Mouse (Mus musculus): Measurements from ENCODE around the gene Btbd16. TPM values are rescaled to one million over a fixed set of nuclear protein-coding genes. Genes with fewer than 3 reads are reported as not detected.

The Btbd16 gene
- polyA plus RNA-seq, 1 experiment from 2014 or later = not detected

DNA sequence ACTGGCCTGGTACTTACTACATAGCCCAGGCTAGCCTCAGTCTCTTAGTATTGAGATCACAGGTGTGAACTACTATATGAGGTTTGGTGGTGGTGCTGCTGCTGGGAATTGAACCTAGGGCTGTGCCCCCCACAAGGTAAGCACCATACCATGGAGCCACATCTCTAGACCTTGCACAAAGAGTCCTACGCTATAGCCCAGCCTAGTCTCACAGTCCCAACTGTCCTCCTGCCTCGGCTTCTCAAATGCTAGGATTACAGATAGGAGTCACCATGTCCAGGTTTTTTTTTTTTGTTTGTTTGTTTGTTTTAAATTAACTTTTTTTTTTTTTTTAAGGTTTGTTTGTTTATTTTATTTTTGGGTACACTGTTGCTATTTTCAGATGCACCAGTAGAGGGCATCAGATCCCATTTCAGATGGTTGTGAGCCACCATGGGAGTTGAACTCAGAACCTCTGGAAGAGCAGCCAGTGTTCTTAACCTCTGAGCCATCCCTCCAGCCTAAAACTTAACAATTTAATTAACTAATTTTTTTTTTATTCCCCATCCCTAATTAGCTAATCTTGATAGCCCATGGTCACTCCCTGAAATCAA lies 39.6 kb upstream of the Btbd16 start:
- WGBS = 92% methylated on average over 2 of the region's 2 CpGs
- H3K9ac ChIP-seq (ENCODE audit: low read length) = no peak overlapping the region
- no peaks in the 10 kb centered on the region for H3K27me3 ChIP-seq (ENCODE audit: control insufficient read depth, insufficient read depth, low read length)
- H3K36me3 ChIP-seq (ENCODE audit: control insufficient read depth, insufficient read depth, low read length) = peaks cover 94% of the 10 kb centered on the region
- H3K27ac ChIP-seq (replicated peaks in 1 of 2; ENCODE audit: control insufficient read depth in 1 of 2, insufficient read depth in 1 of 2, low read depth in 2 of 2, low read length in 2 of 2) = no peak overlapping the region
- no peak for ATAC-seq (ENCODE audit: insufficient number of reproducible peaks, insufficient read depth, low FRiP score, low read depth)
- H3K4me1 ChIP-seq (ENCODE audit: control insufficient read depth in 2 of 2, insufficient read depth in 2 of 2, low read length in 2 of 2) = peaks cover 2 to 5% of the 10 kb centered on the region in 2 experiments; a peak in 2 of 4 replicates
- H3K9me3 ChIP-seq (ENCODE audit: control insufficient read depth, low read length) = no peaks in the 10 kb centered on the region
- H3K4me2 ChIP-seq (ENCODE audit: low read length) = no peak overlapping the region
- no peak overlapping the region for H3K4me3 ChIP-seq (ENCODE audit: control insufficient read depth in 1 of 2, insufficient read depth in 1 of 2, low read depth in 1 of 2, low read length in 2 of 2)

GRCm38 (mm10) chr7:130741099-130741498 lies 32.8 kb upstream of the Btbd16 start:
- H3K9me3 ChIP-seq (ENCODE audit: control insufficient read depth, low read length) = no peaks in the 10 kb centered on the region
- H3K4me2 ChIP-seq (ENCODE audit: low read length) = no peak overlapping the region
- no peak overlapping the region for H3K4me3 ChIP-seq (ENCODE audit: control insufficient read depth in 1 of 2, insufficient read depth in 1 of 2, low read depth in 1 of 2, low read length in 2 of 2)
- WGBS = 80% methylated on average over 4 of the region's 4 CpGs
- H3K27me3 ChIP-seq (ENCODE audit: control insufficient read depth, insufficient read depth, low read length) = no peaks in the 10 kb centered on the region
- H3K27ac ChIP-seq (replicated peaks in 1 of 2; ENCODE audit: control insufficient read depth in 1 of 2, insufficient read depth in 1 of 2, low read depth in 2 of 2, low read length in 2 of 2) = no peak overlapping the region
- H3K36me3 ChIP-seq (ENCODE audit: control insufficient read depth, insufficient read depth, low read length) = peaks cover 99% of the 10 kb centered on the region
- no peak overlapping the region for H3K9ac ChIP-seq (ENCODE audit: low read length)
- H3K4me1 ChIP-seq (ENCODE audit: control insufficient read depth in 2 of 2, insufficient read depth in 2 of 2, low read length in 2 of 2) = peaks cover 2 to 5% of the 10 kb centered on the region in 2 experiments; a peak in 2 of 4 replicates
- no peak for ATAC-seq (ENCODE audit: insufficient number of reproducible peaks, insufficient read depth, low FRiP score, low read depth)

DNA sequence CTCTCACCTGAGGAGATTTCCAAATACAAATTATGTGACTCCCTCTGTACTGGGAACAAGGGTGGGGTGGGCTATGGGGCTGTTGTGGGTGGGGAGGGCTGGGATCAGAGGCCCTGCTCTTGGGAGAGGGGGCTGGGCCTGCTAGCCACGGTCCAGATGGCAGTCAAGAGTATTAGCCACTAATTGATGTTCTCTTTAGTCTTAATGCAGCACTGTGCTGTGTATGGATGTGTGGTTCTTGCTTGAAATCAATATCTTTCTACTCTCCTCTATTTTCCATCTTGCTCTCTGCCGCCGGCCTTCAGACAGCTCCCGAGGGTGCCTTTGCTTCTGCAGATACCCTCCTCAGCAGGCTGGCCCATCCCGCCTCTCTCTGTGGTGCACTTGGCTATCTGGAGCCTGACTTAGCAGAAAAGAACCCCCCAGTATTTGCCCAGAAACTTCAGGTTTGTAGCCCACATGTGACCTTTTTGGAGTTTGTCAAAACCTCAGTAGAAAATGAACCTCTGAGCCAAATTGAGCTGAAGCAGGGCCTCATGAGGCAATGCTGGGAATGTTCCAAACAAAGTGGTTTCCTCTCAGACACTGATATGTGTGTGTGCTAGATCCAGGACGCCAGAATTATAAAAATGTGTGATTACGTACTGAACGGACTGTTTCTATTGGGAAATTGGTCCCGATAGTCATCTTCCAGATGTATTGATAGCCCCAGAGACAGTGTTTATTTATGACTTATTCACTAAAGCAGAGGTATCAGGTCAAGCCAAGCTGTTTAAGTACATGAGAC lies 30.4 kb upstream of the Btbd16 start:
- WGBS = 79% methylated on average over 9 of the region's 9 CpGs
- ATAC-seq (ENCODE audit: insufficient number of reproducible peaks, insufficient read depth, low FRiP score, low read depth) = no peak

DNA sequence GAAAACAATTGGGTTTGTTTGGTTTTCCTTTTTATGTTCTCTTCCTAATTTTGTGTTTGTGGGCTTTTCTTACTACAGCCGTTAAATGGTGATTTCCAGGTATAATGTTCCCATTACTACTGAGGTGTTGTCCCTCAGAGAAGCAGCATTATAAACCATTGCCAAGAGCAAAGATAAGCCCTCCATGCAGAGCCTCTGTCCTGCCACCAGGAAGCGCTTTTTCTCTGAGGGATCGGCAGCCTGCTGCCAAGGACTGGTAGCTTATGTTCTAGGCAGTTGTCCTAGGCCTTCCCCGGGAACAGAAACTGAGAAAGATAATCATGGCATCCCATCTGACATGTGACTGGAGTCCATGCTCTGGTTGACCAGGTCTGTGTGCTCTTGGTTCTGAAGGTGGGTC lies 24.7 kb upstream of the Btbd16 start:
- Histone ChIP-seq H3K27ac (replicated peaks in 1 of 2; ENCODE audit: control insufficient read depth in 1 of 2, insufficient read depth in 1 of 2, low read depth in 2 of 2, low read length in 2 of 2) (no peak overlapping the region), H3K36me3 (ENCODE audit: control insufficient read depth, insufficient read depth, low read length) (peaks cover 97% of the 10 kb centered on the region), H3K9me3 (ENCODE audit: control insufficient read depth, low read length) (no peaks in the 10 kb centered on the region), H3K4me3 (ENCODE audit: control insufficient read depth in 1 of 2, insufficient read depth in 1 of 2, low read depth in 1 of 2, low read length in 2 of 2) (no peak overlapping the region), H3K4me2 (ENCODE audit: low read length) (no peak overlapping the region), H3K4me1 (ENCODE audit: control insufficient read depth in 2 of 2, insufficient read depth in 2 of 2, low read length in 2 of 2) (peaks cover 13 to 19% of the 10 kb centered on the region in 2 experiments), H3K27me3 (ENCODE audit: control insufficient read depth, insufficient read depth, low read length) (no peaks in the 10 kb centered on the region), H3K9ac (ENCODE audit: low read length) (no peak overlapping the region)
- ATAC-seq (ENCODE audit: insufficient number of reproducible peaks, insufficient read depth, low FRiP score, low read depth) = no peak
- 76% methylated on average over 4 of the region's 4 CpGs for WGBS

More for the DNA sequence above, 30.4 kb upstream of the Btbd16 start:
- H3K27me3 ChIP-seq (ENCODE audit: control insufficient read depth, insufficient read depth, low read length) = no peaks in the 10 kb centered on the region
- no peak overlapping the region for H3K4me2 ChIP-seq (ENCODE audit: low read length)
- no peaks in the 10 kb centered on the region for H3K9me3 ChIP-seq (ENCODE audit: control insufficient read depth, low read length)
- H3K36me3 ChIP-seq (ENCODE audit: control insufficient read depth, insufficient read depth, low read length) = peaks cover 99% of the 10 kb centered on the region
- peaks cover under 1 to 8% of the 10 kb centered on the region in 2 experiments; a peak in 2 of 4 replicates for H3K4me1 ChIP-seq (ENCODE audit: control insufficient read depth in 2 of 2, insufficient read depth in 2 of 2, low read length in 2 of 2)
- H3K4me3 ChIP-seq (ENCODE audit: control insufficient read depth in 1 of 2, insufficient read depth in 1 of 2, low read depth in 1 of 2, low read length in 2 of 2) = no peak overlapping the region
- no peak overlapping the region for H3K9ac ChIP-seq (ENCODE audit: low read length)
- H3K27ac ChIP-seq (replicated peaks in 1 of 2; ENCODE audit: control insufficient read depth in 1 of 2, insufficient read depth in 1 of 2, low read depth in 2 of 2, low read length in 2 of 2) = no peak overlapping the region

GRCm38 (mm10) chr7:130750752-130751490 lies 22.9 kb upstream of the Btbd16 start:
- no peaks in the 10 kb centered on the region for H3K9me3 ChIP-seq (ENCODE audit: control insufficient read depth, low read length)
- WGBS = 39% methylated on average over 17 of the region's 17 CpGs
- H3K27ac ChIP-seq (replicated peaks in 1 of 2; ENCODE audit: control insufficient read depth in 1 of 2, insufficient read depth in 1 of 2, low read depth in 2 of 2, low read length in 2 of 2) = peak overlapping the region; percentile 33 to 39; a peak in 3 of 4 replicates
- no peak overlapping the region for H3K4me2 ChIP-seq (ENCODE audit: low read length)
- no peak for ATAC-seq (ENCODE audit: insufficient number of reproducible peaks, insufficient read depth, low FRiP score, low read depth)
- no peak overlapping the region for H3K4me3 ChIP-seq (ENCODE audit: control insufficient read depth in 1 of 2, insufficient read depth in 1 of 2, low read depth in 1 of 2, low read length in 2 of 2)
- H3K27me3 ChIP-seq (ENCODE audit: control insufficient read depth, insufficient read depth, low read length) = no peaks in the 10 kb centered on the region
- H3K4me1 ChIP-seq (ENCODE audit: control insufficient read depth in 2 of 2, insufficient read depth in 2 of 2, low read length in 2 of 2) = peaks cover 22 to 32% of the 10 kb centered on the region in 2 experiments
- peaks cover 94% of the 10 kb centered on the region for H3K36me3 ChIP-seq (ENCODE audit: control insufficient read depth, insufficient read depth, low read length)
- H3K9ac ChIP-seq (ENCODE audit: low read length) = no peak overlapping the region

- Histone ChIP-seq H3K4me1 (ENCODE audit: control insufficient read depth in 2 of 2, insufficient read depth in 2 of 2, low read length in 2 of 2) (peaks cover 30 to 39% of the 10 kb centered on the region in 2 experiments), H3K27ac (replicated peaks in 1 of 2; ENCODE audit: control insufficient read depth in 1 of 2, insufficient read depth in 1 of 2, low read depth in 2 of 2, low read length in 2 of 2) (no peak overlapping the region), H3K4me2 (ENCODE audit: low read length) (no peak overlapping the region), H3K36me3 (ENCODE audit: control insufficient read depth, insufficient read depth, low read length) (peaks cover 86% of the 10 kb centered on the region), H3K4me3 (ENCODE audit: control insufficient read depth in 1 of 2, insufficient read depth in 1 of 2, low read depth in 1 of 2, low read length in 2 of 2) (no peak overlapping the region), H3K9ac (ENCODE audit: low read length) (no peak overlapping the region), H3K27me3 (ENCODE audit: control insufficient read depth, insufficient read depth, low read length) (no peaks in the 10 kb centered on the region), H3K9me3 (ENCODE audit: control insufficient read depth, low read length) (no peaks in the 10 kb centered on the region)
- ATAC-seq (ENCODE audit: insufficient number of reproducible peaks, insufficient read depth, low FRiP score, low read depth) = no peak
- 64% methylated on average over 9 of the region's 9 CpGs for WGBS
Measured at GRCm38 (mm10) chr7:130751678-130752077, 22.2 kb upstream of the Btbd16 start.

DNA sequence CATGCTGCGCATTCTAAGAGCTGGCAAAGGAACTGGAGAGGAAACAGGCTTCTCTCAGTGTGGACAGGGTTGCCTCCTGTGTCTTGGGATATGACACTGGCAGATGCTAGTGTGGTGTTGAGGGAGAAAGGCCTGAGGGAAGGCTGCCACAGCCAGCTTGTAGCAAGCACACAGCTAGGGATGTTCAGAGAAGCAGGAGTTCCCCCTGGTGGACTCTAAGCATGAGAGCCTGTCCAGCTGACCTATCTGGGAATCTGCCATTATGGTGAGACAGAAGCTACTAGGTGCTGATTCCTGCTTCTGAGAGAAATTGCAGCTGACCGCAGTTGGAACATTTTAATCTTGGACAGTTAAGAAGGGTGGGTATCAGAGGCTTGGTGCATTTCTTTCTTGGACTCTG lies 19.1 kb upstream of the Btbd16 start:
- ATAC-seq (ENCODE audit: insufficient number of reproducible peaks, insufficient read depth, low FRiP score, low read depth) = no peak
- Histone ChIP-seq H3K36me3 (ENCODE audit: control insufficient read depth, insufficient read depth, low read length) (peaks cover 82% of the 10 kb centered on the region), H3K9ac (ENCODE audit: low read length) (no peak overlapping the region), H3K27me3 (ENCODE audit: control insufficient read depth, insufficient read depth, low read length) (no peaks in the 10 kb centered on the region), H3K9me3 (ENCODE audit: control insufficient read depth, low read length) (no peaks in the 10 kb centered on the region), H3K4me3 (ENCODE audit: control insufficient read depth in 1 of 2, insufficient read depth in 1 of 2, low read depth in 1 of 2, low read length in 2 of 2) (no peak overlapping the region), H3K4me1 (ENCODE audit: control insufficient read depth in 2 of 2, insufficient read depth in 2 of 2, low read length in 2 of 2) (peaks cover 30 to 39% of the 10 kb centered on the region in 2 experiments), H3K27ac (replicated peaks in 1 of 2; ENCODE audit: control insufficient read depth in 1 of 2, insufficient read depth in 1 of 2, low read depth in 2 of 2, low read length in 2 of 2) (no peak overlapping the region; a peak in 1 of 4 replicates), H3K4me2 (ENCODE audit: low read length) (no peak overlapping the region)
- WGBS = 74% methylated on average over 2 of the region's 2 CpGs

Data from heart, embryonic 14.5 days (tissue).